Mouse (Mus musculus): ENCODE data around the gene Emc10.

GRCm38 (mm10) chr7:44492166-44492826, 4.0 kb downstream of the Emc10 start:
- TF ChIP-seq CTCF (IDR thresholded peaks at IDR 0.05 in 2 of 3, conservative IDR thresholded peaks at IDR 0.05 in 1 of 3; ENCODE audit: control insufficient read depth in 1 of 3, insufficient read depth in 1 of 3, low read depth in 2 of 3, low read length in 3 of 3, poor library complexity in 1 of 3, severe bottlenecking in 1 of 3) (no peak), CHD2 (IDR thresholded peaks at IDR 0.05; ENCODE audit: low read length) (no peak), RCOR1 (IDR thresholded peaks at IDR 0.05; ENCODE audit: low read depth, low read length) (no peak), USF1 (IDR thresholded peaks at IDR 0.05; ENCODE audit: low read depth, low read length) (no peak), ZC3H11A (IDR thresholded peaks at IDR 0.05; ENCODE audit: low read depth, low read length) (no peak), POLR2A (IDR thresholded peaks at IDR 0.05; ENCODE audit: control insufficient read depth in 1 of 2, insufficient read depth in 1 of 2, low read depth in 1 of 2, low read length in 2 of 2, poor library complexity in 1 of 2) (no peak), ELF1 (IDR thresholded peaks at IDR 0.05; ENCODE audit: low read depth, low read length) (no peak)
